Mouse (Mus musculus): ENCODE results near the gene Tenm2. TPM values are rescaled to one million over a fixed set of nuclear protein-coding genes. Genes with fewer than 3 reads are reported as not detected.

The Tenm2 gene
- polyA plus RNA-seq, 1 experiment, result not detected

GRCm38 (mm10) chr11:36758009-36758408, 477.8 kb downstream of the Tenm2 start:
- no peaks in the 10 kb centered on the region for H3K4me1 ChIP-seq (ENCODE audit: control insufficient read depth, insufficient read depth, low read length)
- 77% methylated on average over 3 of the region's 3 CpGs for WGBS
- H3K4me3 ChIP-seq (replicated peaks; ENCODE audit: control insufficient read depth, low read depth, low read length), result no peak overlapping the region
- TF ChIP-seq POLR2A (IDR thresholded peaks at IDR 0.05; ENCODE audit: borderline replicate concordance, control insufficient read depth, low read depth, low read length), result no peak
- TF ChIP-seq CTCF (IDR thresholded peaks at IDR 0.05; ENCODE audit: control insufficient read depth, insufficient read depth, low read length), result no peak
- H3K27ac ChIP-seq (ENCODE audit: control insufficient read depth, insufficient read depth, low read depth, low read length, poor library complexity), result no peak overlapping the region

- 85% methylated on average over 4 of the region's 4 CpGs for WGBS
- Histone ChIP-seq H3K4me3 (replicated peaks; ENCODE audit: control insufficient read depth, low read depth, low read length) (no peak overlapping the region), H3K27ac (ENCODE audit: control insufficient read depth, insufficient read depth, low read depth, low read length, poor library complexity) (no peak overlapping the region), H3K4me1 (ENCODE audit: control insufficient read depth, insufficient read depth, low read length) (no peaks in the 10 kb centered on the region)
- no peak for TF ChIP-seq POLR2A (IDR thresholded peaks at IDR 0.05; ENCODE audit: borderline replicate concordance, control insufficient read depth, low read depth, low read length)
These were observed 489.5 kb downstream of the Tenm2 start for GRCm38 (mm10) chr11:36746286-36746685.

- H3K27ac ChIP-seq (ENCODE audit: control insufficient read depth, insufficient read depth, low read depth, low read length, poor library complexity), result no peak overlapping the region
- 74% methylated on average over 3 of the region's 3 CpGs for WGBS
- no peaks in the 10 kb centered on the region for H3K4me1 ChIP-seq (ENCODE audit: control insufficient read depth, insufficient read depth, low read length)
- no peak for TF ChIP-seq POLR2A (IDR thresholded peaks at IDR 0.05; ENCODE audit: borderline replicate concordance, control insufficient read depth, low read depth, low read length)
- TF ChIP-seq CTCF (IDR thresholded peaks at IDR 0.05; ENCODE audit: control insufficient read depth, insufficient read depth, low read length), result no peak
- no peak overlapping the region for H3K4me3 ChIP-seq (replicated peaks; ENCODE audit: control insufficient read depth, low read depth, low read length)
These were observed 508.0 kb downstream of the Tenm2 start for GRCm38 (mm10) chr11:36727800-36728199.

GRCm38 (mm10) chr11:36702881-36703280, 532.9 kb downstream of the Tenm2 start:
- WGBS, result 72% methylated on average over 2 of the region's 2 CpGs
- Histone ChIP-seq H3K4me3 (replicated peaks; ENCODE audit: control insufficient read depth, low read depth, low read length) (no peak overlapping the region), H3K27ac (ENCODE audit: control insufficient read depth, insufficient read depth, low read depth, low read length, poor library complexity) (no peak overlapping the region), H3K4me1 (ENCODE audit: control insufficient read depth, insufficient read depth, low read length) (no peaks in the 10 kb centered on the region)
- TF ChIP-seq CTCF (IDR thresholded peaks at IDR 0.05; ENCODE audit: control insufficient read depth, insufficient read depth, low read length), result no peak
- TF ChIP-seq POLR2A (IDR thresholded peaks at IDR 0.05; ENCODE audit: borderline replicate concordance, control insufficient read depth, low read depth, low read length), result no peak

- Histone ChIP-seq H3K27ac (ENCODE audit: control insufficient read depth, insufficient read depth, low read depth, low read length, poor library complexity) (no peak overlapping the region), H3K4me1 (ENCODE audit: control insufficient read depth, insufficient read depth, low read length) (no peaks in the 10 kb centered on the region), H3K4me3 (replicated peaks; ENCODE audit: control insufficient read depth, low read depth, low read length) (no peak overlapping the region)
- TF ChIP-seq POLR2A (IDR thresholded peaks at IDR 0.05; ENCODE audit: borderline replicate concordance, control insufficient read depth, low read depth, low read length), result no peak
- no peak for TF ChIP-seq CTCF (IDR thresholded peaks at IDR 0.05; ENCODE audit: control insufficient read depth, insufficient read depth, low read length)
- 68% methylated on average over 3 of the region's 3 CpGs for WGBS
These were observed 534.8 kb downstream of the Tenm2 start for GRCm38 (mm10) chr11:36700951-36701350.

GRCm38 (mm10) chr11:36700131-36700530, 535.6 kb downstream of the Tenm2 start:
- Histone ChIP-seq H3K4me1 (ENCODE audit: control insufficient read depth, insufficient read depth, low read length) (no peaks in the 10 kb centered on the region), H3K4me3 (replicated peaks; ENCODE audit: control insufficient read depth, low read depth, low read length) (no peak overlapping the region), H3K27ac (ENCODE audit: control insufficient read depth, insufficient read depth, low read depth, low read length, poor library complexity) (no peak overlapping the region)
- WGBS, result 78% methylated on average over 6 of the region's 6 CpGs
- TF ChIP-seq POLR2A (IDR thresholded peaks at IDR 0.05; ENCODE audit: borderline replicate concordance, control insufficient read depth, low read depth, low read length) (no peak), CTCF (IDR thresholded peaks at IDR 0.05; ENCODE audit: control insufficient read depth, insufficient read depth, low read length) (no peak)

GRCm38 (mm10) chr11:36698268-36698667, 537.5 kb downstream of the Tenm2 start:
- H3K27ac ChIP-seq (ENCODE audit: control insufficient read depth, insufficient read depth, low read depth, low read length, poor library complexity), result no peak overlapping the region
- H3K4me1 ChIP-seq (ENCODE audit: control insufficient read depth, insufficient read depth, low read length), result no peaks in the 10 kb centered on the region
- TF ChIP-seq CTCF (IDR thresholded peaks at IDR 0.05; ENCODE audit: control insufficient read depth, insufficient read depth, low read length) (no peak), POLR2A (IDR thresholded peaks at IDR 0.05; ENCODE audit: borderline replicate concordance, control insufficient read depth, low read depth, low read length) (no peak)
- H3K4me3 ChIP-seq (replicated peaks; ENCODE audit: control insufficient read depth, low read depth, low read length), result no peak overlapping the region
- 73% methylated on average over 7 of the region's 7 CpGs for WGBS

GRCm38 (mm10) chr11:36697816-36698215, 537.9 kb downstream of the Tenm2 start:
- 49% methylated on average over 8 of the region's 8 CpGs for WGBS
- Histone ChIP-seq H3K4me3 (replicated peaks; ENCODE audit: control insufficient read depth, low read depth, low read length) (no peak overlapping the region), H3K27ac (ENCODE audit: control insufficient read depth, insufficient read depth, low read depth, low read length, poor library complexity) (no peak overlapping the region), H3K4me1 (ENCODE audit: control insufficient read depth, insufficient read depth, low read length) (no peaks in the 10 kb centered on the region)
- no peak for TF ChIP-seq CTCF (IDR thresholded peaks at IDR 0.05; ENCODE audit: control insufficient read depth, insufficient read depth, low read length)
- no peak for TF ChIP-seq POLR2A (IDR thresholded peaks at IDR 0.05; ENCODE audit: borderline replicate concordance, control insufficient read depth, low read depth, low read length)

GRCm38 (mm10) chr11:36697021-36697639, 538.6 kb downstream of the Tenm2 start:
- Histone ChIP-seq H3K4me1 (ENCODE audit: control insufficient read depth, insufficient read depth, low read length) (no peaks in the 10 kb centered on the region), H3K27ac (ENCODE audit: control insufficient read depth, insufficient read depth, low read depth, low read length, poor library complexity) (no peak overlapping the region), H3K4me3 (replicated peaks; ENCODE audit: control insufficient read depth, low read depth, low read length) (no peak overlapping the region)
- TF ChIP-seq CTCF (IDR thresholded peaks at IDR 0.05; ENCODE audit: control insufficient read depth, insufficient read depth, low read length) (no peak), POLR2A (IDR thresholded peaks at IDR 0.05; ENCODE audit: borderline replicate concordance, control insufficient read depth, low read depth, low read length) (no peak)
- 72% methylated on average over 10 of the region's 10 CpGs for WGBS

All from bone marrow, adult 2 months (tissue).